Mouse (Mus musculus) ES-Bruce4 (cell line): ENCODE results near the gene Ccdc125.

Source experiments
- CTCF ChIP-seq: IDR thresholded peaks from one replicate; pipeline ENCODE4 v1.8.1; 2011; ENCODE audit warnings: low read depth, low read length
- EP300 ChIP-seq: IDR thresholded peaks from 2 replicates; pipeline ENCODE4 v1.6.1; 2011; ENCODE audit warnings: low read depth, low read length; ENCODE audit not compliant: insufficient read depth
- POLR2A ChIP-seq: IDR thresholded peaks from one replicate; pipeline ENCODE4 v1.8.1; 2011; ENCODE audit warnings: low read length; ENCODE audit not compliant: insufficient read depth

DNA sequence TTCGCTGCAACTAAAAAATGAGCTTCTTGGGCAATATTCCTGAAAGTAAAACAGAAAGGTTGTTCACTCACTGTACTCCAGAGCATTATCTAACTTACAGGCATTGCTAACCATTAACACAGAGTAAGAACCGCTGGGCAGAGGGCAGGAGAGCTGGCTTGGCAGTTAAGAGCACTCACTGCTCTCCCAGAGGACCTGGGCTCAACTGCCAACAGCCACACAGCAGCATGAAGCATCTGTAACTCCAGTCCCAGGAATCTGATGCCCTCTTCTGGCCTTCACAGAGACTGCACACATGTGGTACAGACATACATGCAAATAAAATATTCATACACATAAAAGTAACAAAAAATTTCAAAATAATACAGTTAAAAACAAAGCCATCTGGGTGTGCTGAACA lies 34.0 kb downstream of the Ccdc125 start:
- TF ChIP-seq POLR2A (no peak), EP300 (no peak), CTCF (peak; percentile 37)
